Mouse (Mus musculus): ENCODE results near the gene Pde2a. TPM values are rescaled to one million over a fixed set of nuclear protein-coding genes. Genes with fewer than 3 reads are reported as not detected.
A peak's percentile ranks its signal among the peaks of the same experiment; 100 is the strongest.
"Not testable (repeated sequence)": the region's sequence is repeated elsewhere in the genome, so short reads cannot be mapped to it uniquely, and the experiment has no call there.

Gene Pde2a
- polyA plus RNA-seq, 1 experiment from 2014 or later: 46.5 TPM

DNA sequence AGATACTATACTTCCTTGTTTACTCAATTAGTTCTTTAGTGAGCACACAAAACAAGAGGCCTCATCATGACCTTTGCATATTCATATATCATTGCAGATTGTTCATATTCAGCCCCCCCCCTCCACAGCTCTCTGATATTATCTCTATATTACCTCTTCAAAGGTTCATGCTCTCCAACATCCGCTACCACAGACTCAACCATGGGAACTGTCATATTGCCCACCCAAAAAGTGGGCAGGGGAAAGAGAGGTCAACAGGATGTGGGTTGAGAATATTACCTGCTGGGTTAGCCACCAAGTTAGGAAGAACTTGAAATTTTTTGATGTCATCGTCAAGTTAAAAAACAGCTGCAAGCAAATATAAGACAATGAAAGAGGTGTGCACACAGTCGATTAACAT is 134.0 kb downstream of the Pde2a start:
- H3K4me3 ChIP-seq (ENCODE audit: low read length); H3K36me3 ChIP-seq (ENCODE audit: insufficient read depth, low read length); H3K27me3 ChIP-seq (ENCODE audit: insufficient read depth, low read length); H3K27ac ChIP-seq (ENCODE audit: low read length); H3K9ac ChIP-seq (replicated peaks; ENCODE audit: low read length); H3K4me2 ChIP-seq (replicated peaks; ENCODE audit: low read depth, low read length); H3K4me1 ChIP-seq (ENCODE audit: insufficient read depth, low read length); ATAC-seq (ENCODE audit: low FRiP score, low TSS enrichment); H3K9me3 ChIP-seq (ENCODE audit: low read length): not testable (repeated sequence)
- WGBS: 94% methylated on average over 3 of the region's 3 CpGs

- ATAC-seq (ENCODE audit: low FRiP score, low TSS enrichment): no peak
- no peak overlapping the region for H3K4me3 ChIP-seq (ENCODE audit: low read length)
- no peaks in the 10 kb centered on the region for H3K36me3 ChIP-seq (ENCODE audit: insufficient read depth, low read length)
- 72% methylated on average over 1 of the region's 1 CpGs for WGBS
- H3K27ac ChIP-seq (ENCODE audit: low read length): no peak overlapping the region
- H3K27me3 ChIP-seq (ENCODE audit: insufficient read depth, low read length): no peaks in the 10 kb centered on the region
- H3K4me1 ChIP-seq (ENCODE audit: insufficient read depth, low read length): no peaks in the 10 kb centered on the region
- H3K9me3 ChIP-seq (ENCODE audit: low read length): no peaks in the 10 kb centered on the region
- no peak overlapping the region for H3K4me2 ChIP-seq (replicated peaks; ENCODE audit: low read depth, low read length)
- no peak overlapping the region for H3K9ac ChIP-seq (replicated peaks; ENCODE audit: low read length)
These were observed 135.9 kb downstream of the Pde2a start for GRCm38 (mm10) chr7:101557391-101557790.

- not testable (repeated sequence) for H3K4me1 ChIP-seq (ENCODE audit: insufficient read depth, low read length); H3K9me3 ChIP-seq (ENCODE audit: low read length); H3K4me2 ChIP-seq (replicated peaks; ENCODE audit: low read depth, low read length); H3K27ac ChIP-seq (ENCODE audit: low read length); H3K9ac ChIP-seq (replicated peaks; ENCODE audit: low read length); H3K27me3 ChIP-seq (ENCODE audit: insufficient read depth, low read length); ATAC-seq (ENCODE audit: low FRiP score, low TSS enrichment); H3K4me3 ChIP-seq (ENCODE audit: low read length); H3K36me3 ChIP-seq (ENCODE audit: insufficient read depth, low read length)
- WGBS: 74% methylated on average over 5 of the region's 5 CpGs
These were observed 137.9 kb downstream of the Pde2a start for GRCm38 (mm10) chr7:101559393-101559792.

MicroRNAs encoded within 50 kb of the gene (microRNA counts, 519-probe panel; counts per million panel counts)
- 104 counts per million, percentile 35 among the panel's probes with 10 or more counts for microRNA mmu-miR-139-3p
- microRNA mmu-miR-139-5p: 2,677 counts per million, percentile 65 among the panel's probes with 10 or more counts

Small RNA genes within 50 kb of the gene (microRNA-seq; reads per million reads assigned to microRNA genes)
- 4,581 reads per million, percentile 92 among the genes with 10 or more reads in this experiment for gene Mir139

Other genes starting within 250 kb of the Pde2a start
- 23.7 TPM in 2 replicates for gene Atg16l2, start 119.4 kb upstream of the Pde2a start, polyA plus RNA-seq (2015; fragmentation: Nextera tagmentation; extraction: Ambion mirVana)
- 57.7 and 66.8 TPM in 2 replicates for gene Stard10, start 104.6 kb upstream of the Pde2a start, polyA plus RNA-seq (2015; fragmentation: Nextera tagmentation; extraction: Ambion mirVana)
- gene Arap1, start 73.6 kb upstream of the Pde2a start, polyA plus RNA-seq (2015; fragmentation: Nextera tagmentation; extraction: Ambion mirVana): 106 and 112 TPM in 2 replicates
- gene Gm45837, start 10.8 kb upstream of the Pde2a start, polyA plus RNA-seq (2015; fragmentation: Nextera tagmentation; extraction: Ambion mirVana): 9.9 TPM in 1 of 2 replicates, not detected in the other
- not detected in 2 replicates for gene Art2b, start 163.9 kb downstream of the Pde2a start, polyA plus RNA-seq (2015; fragmentation: Nextera tagmentation; extraction: Ambion mirVana)
- gene Clpb, start 241.9 kb downstream of the Pde2a start, polyA plus RNA-seq (2015; fragmentation: Nextera tagmentation; extraction: Ambion mirVana): 67.2 and 69.0 TPM in 2 replicates

Measured in kidney, embryonic 16.5 days (tissue).